Mouse (Mus musculus) spleen, adult 2 months (tissue): ENCODE measurements at regions not wholly inside any gene's neighbourhood (a gene's known extent, or its start where the extent isn't known, plus 50 kb on each side); places are given as distances from the start of the nearest gene placed in this dataset.

Source experiments
- DNase-seq, 2 experiments: peaks; one replicate each; pipeline versions ENCODE4 v3.0.0 to v3.0.0-alpha.2; 2012 to 2021; ENCODE audit warnings: low spot score in 2 of 2, low read depth in 1 of 2
- H3K27ac ChIP-seq: fragments of 200-500 bp; 2 replicates; pipeline ENCODE4 v1.5.1; 2012; ENCODE audit warnings: low read length, inconsistent platforms; ENCODE audit not compliant: insufficient read depth
- H3K27me3 ChIP-seq: fragments of 200-500 bp; 2 replicates; pipeline ENCODE4 v1.6.1; 2012; ENCODE audit warnings: mild to moderate bottlenecking, moderate library complexity, low read length, inconsistent platforms; ENCODE audit not compliant: control insufficient read depth, insufficient read depth
- H3K36me3 ChIP-seq: fragments of 200-500 bp; 2 replicates; pipeline ENCODE4 v1.6.1; 2012; ENCODE audit warnings: mild to moderate bottlenecking, low read length, inconsistent platforms; ENCODE audit not compliant: control insufficient read depth, insufficient read depth
- H3K4me1 ChIP-seq: fragments of 200-500 bp; 2 replicates; pipeline ENCODE4 v1.6.1; 2011; ENCODE audit warnings: inconsistent platforms; ENCODE audit not compliant: control insufficient read depth, insufficient read depth, insufficient read length
- H3K4me3 ChIP-seq: fragments of 200-500 bp; 2 replicates; pipeline ENCODE4 v1.5.1; 2011; ENCODE audit warnings: mild to moderate bottlenecking, inconsistent platforms; ENCODE audit not compliant: insufficient read depth, insufficient read length; ENCODE audit errors: extremely low read depth
- CTCF ChIP-seq: fragments of 200-500 bp; IDR thresholded peaks from 2 replicates; pipeline ENCODE4 v1.5.1; 2011; ENCODE audit warnings: mild to moderate bottlenecking, inconsistent platforms; ENCODE audit not compliant: insufficient read depth, insufficient read length, insufficient replicate concordance; ENCODE audit errors: extremely low read depth
- POLR2A ChIP-seq: fragments of 200-500 bp; IDR thresholded peaks from 2 replicates; pipeline ENCODE4 v1.6.1; 2011; ENCODE audit warnings: low read depth, low read length, inconsistent platforms
- WGBS: fragments of 180-500 bp; shearing (Covaris S2); methylation state at CpG from one replicate; pipeline ENCODE4 v1.1.7; 2018; 5-methylcytosine and 5-hydroxymethylcytosine counted together

DNA sequence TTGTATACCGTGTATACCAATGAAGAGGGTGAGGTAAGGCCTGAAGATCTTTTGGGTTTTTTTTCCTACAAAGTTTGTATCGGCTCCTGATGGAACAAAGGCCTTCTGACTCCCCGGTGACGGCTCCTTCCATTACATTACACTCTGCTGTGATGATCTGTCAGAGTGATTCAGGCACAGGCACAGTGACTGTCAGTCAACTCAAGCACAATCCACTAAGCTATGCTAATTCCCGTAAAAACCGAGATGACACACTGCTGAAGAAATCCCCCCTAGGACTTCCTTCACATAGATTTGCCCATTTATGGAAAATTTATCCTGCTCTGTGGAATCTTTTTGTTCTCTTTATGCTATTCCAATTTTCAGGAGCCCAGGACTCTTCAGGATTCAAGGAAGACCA is 730.0 kb upstream of the Adgrl2 start:
- no peak overlapping the region for H3K4me3 ChIP-seq
- DNase-seq = no peak
- TF ChIP-seq CTCF (no peak), POLR2A (no peak)
- no peaks in the 10 kb centered on the region for H3K27me3 ChIP-seq
- H3K36me3 ChIP-seq = no peaks in the 10 kb centered on the region
- H3K27ac ChIP-seq = no peak overlapping the region
- WGBS = 91% methylated on average over 6 of the region's 6 CpGs
- no peaks in the 10 kb centered on the region for H3K4me1 ChIP-seq

DNA sequence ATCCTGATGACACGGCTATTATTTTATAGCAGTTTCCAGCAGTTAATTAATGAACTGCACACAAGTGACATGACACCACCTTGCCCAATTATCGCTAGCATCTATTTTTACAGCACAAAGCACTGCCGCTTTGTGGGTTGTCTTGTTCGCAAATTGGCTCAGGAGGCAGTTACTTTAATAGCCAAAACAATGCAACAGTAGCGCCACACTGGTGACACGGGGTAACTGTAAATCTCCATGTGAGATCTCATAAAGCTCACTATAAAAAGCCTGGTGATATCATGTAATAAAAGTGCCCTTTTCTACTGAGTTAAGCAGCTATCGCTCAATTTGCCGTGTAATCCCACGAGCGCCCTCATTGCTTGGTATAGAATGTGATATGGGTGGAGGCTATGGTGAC is 715.4 kb upstream of the Adgrl2 start:
- DNase-seq = no peak
- no peak for TF ChIP-seq CTCF
- TF ChIP-seq POLR2A = no peak

DNA sequence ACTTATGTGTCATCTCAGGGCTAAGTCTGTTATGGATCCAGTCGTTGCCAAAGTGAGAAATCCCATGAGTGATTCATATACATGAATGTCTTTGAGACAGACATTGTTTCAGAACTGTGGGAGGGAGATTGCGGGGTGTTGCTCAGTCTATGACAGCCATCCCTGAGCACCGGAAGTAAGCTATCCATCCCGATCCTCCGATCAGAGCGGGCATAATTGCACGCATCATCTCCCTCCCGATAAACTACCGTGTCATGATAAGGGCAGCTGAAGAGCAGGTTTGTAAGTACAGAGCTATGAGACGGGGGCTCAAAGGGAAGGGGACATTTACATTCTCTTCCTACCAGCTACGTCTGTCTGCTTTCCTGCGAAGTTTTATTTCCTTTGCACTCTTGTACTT is 715.0 kb upstream of the Adgrl2 start:
- no peaks in the 10 kb centered on the region for H3K27me3 ChIP-seq
- 92% methylated on average over 12 of the region's 12 CpGs for WGBS
- H3K36me3 ChIP-seq = no peaks in the 10 kb centered on the region
- TF ChIP-seq POLR2A (no peak), CTCF (no peak)
- no peaks in the 10 kb centered on the region for H3K4me1 ChIP-seq
- no peak overlapping the region for H3K4me3 ChIP-seq
- H3K27ac ChIP-seq = no peak overlapping the region
- DNase-seq = no peak

More for the DNA sequence above, 715.4 kb upstream of the Adgrl2 start:
- Histone ChIP-seq H3K36me3 (no peaks in the 10 kb centered on the region), H3K4me3 (no peak overlapping the region), H3K4me1 (no peaks in the 10 kb centered on the region), H3K27me3 (no peaks in the 10 kb centered on the region), H3K27ac (no peak overlapping the region)
- WGBS = 93% methylated on average over 10 of the region's 10 CpGs

DNA sequence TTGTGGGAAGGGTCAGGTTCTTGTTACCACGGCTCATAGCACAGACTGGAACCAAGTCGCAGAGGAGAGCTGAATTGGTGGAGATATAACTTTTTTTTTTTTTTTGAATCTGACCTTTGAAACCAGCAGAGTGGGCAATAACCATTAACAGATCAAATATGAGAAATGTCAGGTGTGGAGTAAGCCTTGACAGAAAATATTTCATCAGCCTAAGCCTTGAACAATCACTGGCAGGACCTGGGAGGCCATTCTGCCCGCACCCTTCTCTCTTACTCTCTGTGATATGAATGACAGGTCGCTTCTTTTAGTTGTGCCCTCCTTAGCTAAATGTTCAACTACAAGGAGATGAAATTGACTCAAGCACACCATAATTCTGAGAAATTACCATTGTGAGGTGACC is 714.1 kb upstream of the Adgrl2 start:
- H3K4me1 ChIP-seq = no peaks in the 10 kb centered on the region
- DNase-seq = no peak
- 89% methylated on average over 4 of the region's 4 CpGs for WGBS
- H3K27me3 ChIP-seq = no peaks in the 10 kb centered on the region
- H3K27ac ChIP-seq = no peak overlapping the region
- TF ChIP-seq POLR2A (no peak), CTCF (no peak)
- no peak overlapping the region for H3K4me3 ChIP-seq
- H3K36me3 ChIP-seq = no peaks in the 10 kb centered on the region

DNA sequence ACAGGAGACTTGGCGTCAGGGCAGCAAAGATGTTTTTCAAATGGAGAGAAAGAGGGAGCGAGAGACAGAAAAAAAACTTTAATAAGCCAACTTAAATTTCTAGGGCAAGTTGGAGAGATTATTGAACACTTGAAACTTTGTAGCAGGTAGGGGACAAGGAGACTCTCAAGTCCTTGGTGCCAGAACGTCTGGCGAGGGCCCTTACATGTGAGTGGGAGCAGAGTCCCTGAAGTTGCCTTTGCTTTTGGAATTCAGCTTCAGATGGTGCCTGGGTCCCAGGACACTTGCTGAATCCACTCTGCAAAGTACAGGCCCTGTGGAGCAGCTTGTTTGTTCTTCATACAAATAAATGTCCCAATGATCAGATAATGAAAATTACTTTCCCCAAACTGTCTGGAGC is 693.2 kb upstream of the Adgrl2 start:
- TF ChIP-seq CTCF = no peak
- no peak for TF ChIP-seq POLR2A
- H3K27me3 ChIP-seq = no peaks in the 10 kb centered on the region
- H3K27ac ChIP-seq = no peak overlapping the region
- WGBS = 93% methylated on average over 4 of the region's 4 CpGs
- H3K36me3 ChIP-seq = no peaks in the 10 kb centered on the region
- no peak for DNase-seq
- H3K4me1 ChIP-seq = no peaks in the 10 kb centered on the region
- H3K4me3 ChIP-seq = no peak overlapping the region

DNA sequence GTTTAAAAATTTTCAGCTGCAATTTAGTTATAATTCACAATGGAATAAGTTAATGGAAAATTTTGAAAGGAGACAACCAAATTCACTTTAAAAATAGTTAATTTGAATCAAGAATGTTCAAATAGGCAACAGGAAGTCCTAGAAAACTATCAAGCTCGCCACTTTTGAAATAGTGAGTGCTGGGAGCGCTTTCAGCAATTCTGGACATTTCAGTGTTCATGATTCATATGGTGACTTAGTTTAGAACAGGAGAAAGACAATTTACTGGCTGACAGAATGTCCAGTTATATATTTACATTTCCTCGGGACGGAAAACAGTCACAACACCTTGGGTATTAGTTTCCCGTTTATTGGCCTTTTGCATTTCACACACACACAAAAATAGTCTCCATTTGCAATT is 691.9 kb upstream of the Adgrl2 start:
- H3K27ac ChIP-seq = no peak overlapping the region
- no peak overlapping the region for H3K4me3 ChIP-seq
- H3K36me3 ChIP-seq = no peaks in the 10 kb centered on the region
- no peak for DNase-seq
- H3K4me1 ChIP-seq = no peaks in the 10 kb centered on the region
- no peaks in the 10 kb centered on the region for H3K27me3 ChIP-seq
- TF ChIP-seq CTCF (no peak), POLR2A (no peak)
- 91% methylated on average over 5 of the region's 5 CpGs for WGBS

DNA sequence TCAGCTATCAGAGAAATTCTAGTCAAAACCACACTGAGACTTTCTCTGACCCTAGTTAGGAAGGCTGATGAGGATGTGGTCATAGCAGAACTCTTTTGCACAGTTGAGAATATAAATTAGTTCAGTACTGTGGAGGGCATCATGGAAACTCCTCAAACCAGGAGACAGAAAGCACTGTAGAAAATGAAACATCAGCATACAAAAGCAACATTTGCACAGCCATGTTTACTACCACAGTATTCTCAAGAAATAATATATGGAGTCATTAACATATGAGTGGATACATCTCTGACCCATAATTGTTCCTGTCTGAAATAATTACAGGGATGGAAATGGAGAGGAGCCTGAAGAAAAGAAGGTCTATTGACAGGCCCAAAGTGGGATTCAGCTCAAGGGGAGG is 683.6 kb upstream of the Adgrl2 start:
- TF ChIP-seq CTCF (no peak), POLR2A (no peak)
- Histone ChIP-seq H3K27me3 (no peaks in the 10 kb centered on the region), H3K4me1 (no peaks in the 10 kb centered on the region), H3K27ac (no peak overlapping the region), H3K4me3 (no peak overlapping the region), H3K36me3 (no peaks in the 10 kb centered on the region)
- DNase-seq = no peak
